In genomic region chr7:44970231-44970691, GRCm38 (mm10) we compare ENCODE assay signal across 8 mouse cellular contexts. TPM values are rescaled to one million over a fixed set of nuclear protein-coding genes. Genes with fewer than 3 reads are reported as not detected.
DNase-seq lines count a peak whose midpoint lies in the region; ATAC-seq and TF ChIP-seq lines count a peak whose summit lies in the region.

No protein-coding gene starts in this region.

- H3K36me3 ChIP-seq in MEL (ENCODE audit: control insufficient read depth in 1 of 2, insufficient read depth in 2 of 2, low read length in 2 of 2), result no peaks in the 10 kb centered on the region; a peak in 1 of 4 replicates
- H3K36me3 ChIP-seq in forebrain, postnatal 0 days (ENCODE audit: insufficient read depth), result peaks cover 25% of the 10 kb centered on the region
- H3K36me3 ChIP-seq in lung, embryonic 16.5 days (ENCODE audit: control insufficient read depth, insufficient read depth, low read length), result no peaks in the 10 kb centered on the region; the same call in 1 of the 2 replicates

- peak overlapping the region; percentile 76 for H3K4me2 ChIP-seq in forebrain, postnatal 0 days (ENCODE audit: low read depth)
- H3K4me2 ChIP-seq in lung, embryonic 16.5 days (ENCODE audit: low read depth, low read length), result peak overlapping the region; percentile 92

- TF ChIP-seq CTCF in MEL (IDR thresholded peaks at IDR 0.05 in 2 of 3, conservative IDR thresholded peaks at IDR 0.05 in 1 of 3; ENCODE audit: control insufficient read depth in 1 of 3, insufficient read depth in 1 of 3, low read depth in 2 of 3, low read length in 3 of 3, poor library complexity in 1 of 3, severe bottlenecking in 1 of 3), result no peak
- TF ChIP-seq CTCF in forebrain, postnatal 0 days (IDR thresholded peaks at IDR 0.05; ENCODE audit: low read depth), result no peak

- peak overlapping the region; percentile 27 for H3K27ac ChIP-seq in MEL (ENCODE audit: control insufficient read depth, low read depth, low read length)
- peak overlapping the region; percentile 57 for H3K27ac ChIP-seq in forebrain, postnatal 0 days (ENCODE audit: low read depth, low read length)
- H3K27ac ChIP-seq in lung, embryonic 16.5 days (ENCODE audit: low read length), result peak overlapping the region; percentile 93

- H3K79me2 ChIP-seq in MEL (ENCODE audit: control insufficient read depth, insufficient read depth, low read length, poor library complexity), result no peaks in the 10 kb centered on the region

- DNase-seq in MEL (ENCODE audit: low read depth, low spot score), result peak; percentile 98
- DNase-seq in cerebellum, adult 18-20 months, result peak; percentile 76 to 87
- peak; percentile 96 for DNase-seq in forebrain, postnatal 0 days
- peak; percentile 68 to 79 for DNase-seq in heart, postnatal 36 days
- peak; percentile 82 to 85 for DNase-seq in layer of hippocampus, adult 8-10 months (ENCODE audit: low spot score in 2 of 2)
- peak; percentile 77 for DNase-seq in ovary, postnatal 10 days (ENCODE audit: low spot score)
- peak; percentile 84 for DNase-seq in thymus, postnatal 0 days (ENCODE audit: low spot score)

- peak; percentile 53 to 73; a peak in 2 of 4 replicates for TF ChIP-seq POLR2A in MEL (IDR thresholded peaks at IDR 0.05; ENCODE audit: control insufficient read depth in 1 of 2, insufficient read depth in 1 of 2, low read depth in 1 of 2, low read length in 2 of 2, poor library complexity in 1 of 2)

- peak overlapping the region; percentile 56 to 80 for H3K4me3 ChIP-seq in MEL (ENCODE audit: control insufficient read depth in 1 of 2, insufficient read depth in 1 of 2, low read depth in 2 of 2, low read length in 2 of 2)
- peak overlapping the region; percentile 55 for H3K4me3 ChIP-seq in forebrain, postnatal 0 days (ENCODE audit: low read depth, low read length)
- H3K4me3 ChIP-seq in lung, embryonic 16.5 days (ENCODE audit: low read length), result peak overlapping the region; percentile 73

- under 1% methylated on average over 36 of the region's 36 CpGs for WGBS in forebrain, postnatal 0 days
- under 1% methylated on average over 36 of the region's 36 CpGs for WGBS in lung, embryonic 16.5 days

- H3K27me3 ChIP-seq in MEL (ENCODE audit: control insufficient read depth in 1 of 2, insufficient read depth in 2 of 2, low read length in 2 of 2), result no peaks in the 10 kb centered on the region
- no peaks in the 10 kb centered on the region for H3K27me3 ChIP-seq in forebrain, postnatal 0 days (ENCODE audit: insufficient read depth, low read length)
- H3K27me3 ChIP-seq in lung, embryonic 16.5 days (ENCODE audit: control insufficient read depth, insufficient read depth, low read depth, low read length), result no peaks in the 10 kb centered on the region

- TF ChIP-seq EP300 in MEL (IDR thresholded peaks at IDR 0.05; ENCODE audit: low read depth in 1 of 2, low read length in 2 of 2), result no peak

- intact Hi-C loops in heart, postnatal 36 days (cut with DNase I), result no loop called here

- no peak for TF ChIP-seq RAD21 in MEL (IDR thresholded peaks at IDR 0.05; ENCODE audit: low read depth, low read length)

- no peaks in the 10 kb centered on the region for H3K9me3 ChIP-seq in MEL (replicated peaks; ENCODE audit: insufficient read depth, low read length)
- H3K9me3 ChIP-seq in forebrain, postnatal 0 days (ENCODE audit: low read length), result no peaks in the 10 kb centered on the region
- H3K9me3 ChIP-seq in lung, embryonic 16.5 days (ENCODE audit: control insufficient read depth, low read length), result no peaks in the 10 kb centered on the region

- ATAC-seq in forebrain, postnatal 0 days, result peak; percentile 97
- ATAC-seq in lung, embryonic 16.5 days (ENCODE audit: low read depth), result peak; percentile 98

- peak overlapping the region; percentile 48 for H3K9ac ChIP-seq in MEL (ENCODE audit: control insufficient read depth, low read depth, low read length, poor library complexity, severe bottlenecking)
- peak overlapping the region; percentile 55 for H3K9ac ChIP-seq in forebrain, postnatal 0 days
- H3K9ac ChIP-seq in lung, embryonic 16.5 days (ENCODE audit: low read length), result peak overlapping the region; percentile 77

- peaks cover 0 to 5% of the 10 kb centered on the region in 2 experiments; a peak in 1 of 4 replicates for H3K4me1 ChIP-seq in MEL (ENCODE audit: control insufficient read depth in 1 of 2, insufficient read depth in 2 of 2, low read length in 2 of 2)
- peaks cover 22% of the 10 kb centered on the region; the same call in 1 of the 2 replicates for H3K4me1 ChIP-seq in forebrain, postnatal 0 days (ENCODE audit: insufficient read depth)
- H3K4me1 ChIP-seq in lung, embryonic 16.5 days (replicated peaks; ENCODE audit: control insufficient read depth, insufficient read depth, low read length), result peaks cover 17% of the 10 kb centered on the region

TF ChIP-seq in MEL, 35 proteins besides CTCF, POLR2A, EP300 and RAD21 (continues in another document):
- no peak for TF ChIP-seq BHLHE40 (IDR thresholded peaks at IDR 0.05; ENCODE audit: borderline replicate concordance, low read depth, low read length)
- 0 out of 2 replicates have a peak, but pooled peaks have one; percentile 23 for TF ChIP-seq ELF1 (IDR thresholded peaks at IDR 0.05; ENCODE audit: low read depth, low read length)
- no peak for TF ChIP-seq E2F4 (IDR thresholded peaks at IDR 0.05; ENCODE audit: borderline replicate concordance, low read depth, low read length)
- TF ChIP-seq MAFK (IDR thresholded peaks at IDR 0.05; ENCODE audit: borderline replicate concordance, low read depth, low read length), result no peak
- peak; percentile 37; the same call in 1 of the 2 replicates for TF ChIP-seq TBP (IDR thresholded peaks at IDR 0.05; ENCODE audit: low read depth, low read length)
- TF ChIP-seq USF1 (IDR thresholded peaks at IDR 0.05; ENCODE audit: low read depth, low read length), result no peak
- peak; percentile 72 for TF ChIP-seq SIN3A (IDR thresholded peaks at IDR 0.05; ENCODE audit: low read length)
- no peak for TF ChIP-seq UBTF (IDR thresholded peaks at IDR 0.05; ENCODE audit: borderline replicate concordance, insufficient read depth, low read depth, low read length)

RNA-seq across cellular contexts. Expression of gene Cpt1c, which starts 4.4 kb away (rescaled TPM):
- total RNA-seq in MEL (2012; rRNA removed), result 0.20 and 0.35 TPM in 2 replicates
- polyA plus RNA-seq in MEL (2012; ENCODE audit: insufficient read depth in 1 of 2, insufficient read length in 2 of 2, low read depth in 1 of 2, low replicate concordance in 2 of 2, missing spikeins in 1 of 2), result under 1 TPM in 1 of 2 experiments, not detected in 1; 0.81 TPM
- total RNA-seq in forebrain, postnatal 0 days (2014; rRNA removed), result 71.9 and 73.1 TPM in 2 replicates
- 34.3 and 49.6 TPM in 2 replicates for polyA plus RNA-seq in forebrain, postnatal 0 days (2015; fragmentation: Nextera tagmentation; extraction: Ambion mirVana)
- 1 to 10 TPM; 1.4 to 2.1 TPM for total RNA-seq in heart, postnatal 36 days (2021)
- 100 to 1,000 TPM; 123 to 144 (median 137) TPM for total RNA-seq in layer of hippocampus, adult 8-10 months (2022)
- polyA plus RNA-seq in lung, embryonic 16.5 days (2015; fragmentation: Nextera tagmentation; extraction: Ambion mirVana), result 17.1 and 17.5 TPM in 2 replicates
- polyA plus RNA-seq in thymus, postnatal 0 days (2015; fragmentation: Nextera tagmentation; extraction: Ambion mirVana), result 1.2 and 2.0 TPM in 2 replicates

RNA-seq across cellular contexts. Expression of gene Prmt1, which starts 16.1 kb away (rescaled TPM):
- total RNA-seq in MEL (2012; rRNA removed), result 317 and 339 TPM in 2 replicates
- 100 to 1,000 TPM; 254 to 715 TPM for polyA plus RNA-seq in MEL (2012; ENCODE audit: insufficient read depth in 1 of 2, insufficient read length in 2 of 2, low read depth in 1 of 2, low replicate concordance in 2 of 2, missing spikeins in 1 of 2)
- total RNA-seq in forebrain, postnatal 0 days (2014; rRNA removed), result 208 and 220 TPM in 2 replicates
- polyA plus RNA-seq in forebrain, postnatal 0 days (2015; fragmentation: Nextera tagmentation; extraction: Ambion mirVana), result 598 and 639 TPM in 2 replicates
- 100 to 1,000 TPM; 104 to 107 TPM for total RNA-seq in heart, postnatal 36 days (2021)
- total RNA-seq in layer of hippocampus, adult 8-10 months (2022), result 100 to 1,000 TPM; 167 to 173 (median 172) TPM
- polyA plus RNA-seq in lung, embryonic 16.5 days (2015; fragmentation: Nextera tagmentation; extraction: Ambion mirVana), result 413 and 457 TPM in 2 replicates
- 364 and 365 TPM in 2 replicates for polyA plus RNA-seq in thymus, postnatal 0 days (2015; fragmentation: Nextera tagmentation; extraction: Ambion mirVana)

RNA-seq across cellular contexts. Expression of gene Irf3, which starts 27.2 kb away (rescaled TPM):
- total RNA-seq in MEL (2012; rRNA removed), result 78.6 and 83.4 TPM in 2 replicates
- polyA plus RNA-seq in MEL (2012; ENCODE audit: insufficient read depth in 1 of 2, insufficient read length in 2 of 2, low read depth in 1 of 2, low replicate concordance in 2 of 2, missing spikeins in 1 of 2), result 10 to 100 TPM in 1 of 2 experiments, not detected in 1; 82.1 TPM
- total RNA-seq in forebrain, postnatal 0 days (2014; rRNA removed), result 39.3 and 39.7 TPM in 2 replicates
- polyA plus RNA-seq in forebrain, postnatal 0 days (2015; fragmentation: Nextera tagmentation; extraction: Ambion mirVana), result 23.1 and 24.0 TPM in 2 replicates
- total RNA-seq in heart, postnatal 36 days (2021), result 10 to 100 TPM; 27.3 to 31.7 TPM
- total RNA-seq in layer of hippocampus, adult 8-10 months (2022), result 10 to 100 TPM; 42.1 to 52.0 (median 45.0) TPM
- polyA plus RNA-seq in lung, embryonic 16.5 days (2015; fragmentation: Nextera tagmentation; extraction: Ambion mirVana), result 96.5 and 108 TPM in 2 replicates
- 138 and 145 TPM in 2 replicates for polyA plus RNA-seq in thymus, postnatal 0 days (2015; fragmentation: Nextera tagmentation; extraction: Ambion mirVana)

RNA-seq across cellular contexts. Expression of gene Tsks, which starts 27.3 kb away (rescaled TPM):
- 0.10 TPM in 1 of 2 replicates, not detected in the other for total RNA-seq in MEL (2012; rRNA removed)
- under 1 TPM in 1 of 2 experiments, not detected in 1; 0.08 TPM for polyA plus RNA-seq in MEL (2012; ENCODE audit: insufficient read depth in 1 of 2, insufficient read length in 2 of 2, low read depth in 1 of 2, low replicate concordance in 2 of 2, missing spikeins in 1 of 2)
- total RNA-seq in forebrain, postnatal 0 days (2014; rRNA removed), result not detected in 2 replicates
- polyA plus RNA-seq in forebrain, postnatal 0 days (2015; fragmentation: Nextera tagmentation; extraction: Ambion mirVana), result 0.18 TPM in 1 of 2 replicates, not detected in the other
- total RNA-seq in heart, postnatal 36 days (2021), result not detected
- under 1 TPM; 0.37 to 0.85 (median 0.67) TPM for total RNA-seq in layer of hippocampus, adult 8-10 months (2022)
- 0.15 and 0.44 TPM in 2 replicates for polyA plus RNA-seq in lung, embryonic 16.5 days (2015; fragmentation: Nextera tagmentation; extraction: Ambion mirVana)
- 0.23 and 0.25 TPM in 2 replicates for polyA plus RNA-seq in thymus, postnatal 0 days (2015; fragmentation: Nextera tagmentation; extraction: Ambion mirVana)

RNA-seq across cellular contexts. Expression of gene Bcl2l12, which starts 28.3 kb away (rescaled TPM):
- 13.4 and 16.6 TPM in 2 replicates for total RNA-seq in MEL (2012; rRNA removed)
- 10 to 100 TPM in 1 of 2 experiments, not detected in 1; 24.6 TPM for polyA plus RNA-seq in MEL (2012; ENCODE audit: insufficient read depth in 1 of 2, insufficient read length in 2 of 2, low read depth in 1 of 2, low replicate concordance in 2 of 2, missing spikeins in 1 of 2)
- 7.5 and 7.9 TPM in 2 replicates for total RNA-seq in forebrain, postnatal 0 days (2014; rRNA removed)
- polyA plus RNA-seq in forebrain, postnatal 0 days (2015; fragmentation: Nextera tagmentation; extraction: Ambion mirVana), result 7.8 and 8.5 TPM in 2 replicates
- total RNA-seq in heart, postnatal 36 days (2021), result 10 to 100 TPM; 10.2 to 11.2 TPM
- total RNA-seq in layer of hippocampus, adult 8-10 months (2022), result 1 to 10 TPM; 2.3 to 6.1 (median 4.3) TPM
- 62.0 and 64.5 TPM in 2 replicates for polyA plus RNA-seq in lung, embryonic 16.5 days (2015; fragmentation: Nextera tagmentation; extraction: Ambion mirVana)
- polyA plus RNA-seq in thymus, postnatal 0 days (2015; fragmentation: Nextera tagmentation; extraction: Ambion mirVana), result 66.6 and 68.8 TPM in 2 replicates

Comparison
In these comparisons a context has a peak if more than half of its experiments do, and no peak if none do; other contexts are left out.
1. Peak in every context shown above with its lines: DNase-seq, ATAC-seq, H3K4me3 ChIP-seq and H3K27ac ChIP-seq.
2. H3K27ac ChIP-seq: peak in every context shown above with its lines; median percentile 93 in lung, embryonic 16.5 days; 57 in forebrain, postnatal 0 days; 27 in MEL.
3. RNA of gene Cpt1c, which starts 4.4 kb away (total RNA-seq): 123 to 144 TPM in layer of hippocampus, adult 8-10 months and 71.9 to 73.1 TPM in forebrain, postnatal 0 days; 1.4 to 2.1 TPM in heart, postnatal 36 days and 0.20 to 0.35 TPM in MEL; every median in the first group is over 10 times any median in the second.